Mouse (Mus musculus) heart, adult 2 months (tissue): ENCODE data around the gene Cbx2. TPM values are rescaled to one million over a fixed set of nuclear protein-coding genes. Genes with fewer than 3 reads are reported as not detected.

ENCODE experiments used
- DNase-seq, 2 experiments: peaks; one replicate each; pipeline ENCODE4 v3.0.0; 2021
- H3K27ac ChIP-seq: fragments of 200-600 bp; 2 replicates; pipeline ENCODE4 v1.8.1; 2022
- H3K27me3 ChIP-seq: fragments of 200-500 bp; 2 replicates; pipeline ENCODE4 v1.6.1; 2012; ENCODE audit warnings: mild to moderate bottlenecking, low read length, inconsistent platforms, mixed read lengths; ENCODE audit not compliant: control insufficient read depth, insufficient read depth
- H3K36me3 ChIP-seq: fragments of 200-500 bp; 2 replicates; pipeline ENCODE4 v1.6.1; 2012; ENCODE audit warnings: low read length, inconsistent platforms; ENCODE audit not compliant: control insufficient read depth, insufficient read depth
- H3K4me1 ChIP-seq: fragments of 200-500 bp; 2 replicates; pipeline ENCODE4 v1.6.1; 2011; ENCODE audit warnings: low read length; ENCODE audit not compliant: control insufficient read depth, insufficient read depth
- H3K4me3 ChIP-seq: fragments of 200-600 bp; 2 replicates; pipeline ENCODE4 v1.8.1; 2022
- H3K79me2 ChIP-seq: fragments of 200-500 bp; replicated peaks from 2 replicates; pipeline ENCODE4 v1.6.1; 2012; ENCODE audit warnings: mild to moderate bottlenecking, inconsistent platforms, low read length, moderate library complexity, mixed read lengths; ENCODE audit not compliant: control insufficient read depth, insufficient read depth
- H3K9ac ChIP-seq: fragments of 200-500 bp; 2 replicates; pipeline ENCODE4 v1.6.1; 2012; ENCODE audit warnings: low read depth, mild to moderate bottlenecking, control low read depth, inconsistent platforms, low read length, mixed read lengths
- CTCF ChIP-seq: fragments of 200-600 bp; IDR thresholded peaks from 2 replicates; pipeline ENCODE4 v1.8.1; 2022; ENCODE audit warnings: antibody characterized with exemption, mild to moderate bottlenecking, moderate library complexity
- EP300 ChIP-seq: fragments of 200-500 bp; IDR thresholded peaks from 2 replicates; pipeline ENCODE4 v1.6.1; 2011; ENCODE audit warnings: low read depth, low read length, control low read depth; ENCODE audit not compliant: insufficient read depth
- POLR2A ChIP-seq: fragments of 200-500 bp; IDR thresholded peaks from 2 replicates; pipeline ENCODE4 v1.6.1; 2011; ENCODE audit warnings: mild to moderate bottlenecking, low read depth, low read length, control low read depth; ENCODE audit not compliant: insufficient read depth
- WGBS: fragments of 180-500 bp; shearing (Covaris S2); methylation state at CpG from one replicate; pipeline ENCODE4 v1.1.7; 2018; 5-methylcytosine and 5-hydroxymethylcytosine counted together
- intact Hi-C: fragments of 180-260 bp; cut with DNase I; formaldehyde crosslinking; loops from one replicate; pipeline ENCODE4 v1.15.1; 2025
- long read RNA-seq: library from polyadenylated mRNA; stranded (forward); transcript quantifications from one replicate; pipeline ENCODE4 v2.0.0, GENCODE M21; 2021
- polyA plus RNA-seq: library from polyadenylated mRNA; depleted of rRNA; stranded (reverse); fragments of >200 nt; gene quantifications from 2 replicates; pipeline ENCODE4 v1.2.3, GENCODE M21; 2012; rRNA removed
- total RNA-seq, 2 experiments: library from RNA; stranded (reverse); gene quantifications; 2 replicates each; pipeline ENCODE4 v1.2.3; 2021

Cbx2 gene
- 1 to 10 TPM; 1.7 to 2.3 TPM for total RNA-seq
- polyA plus RNA-seq, result 2.3 and 3.0 TPM in 2 replicates
- long read RNA-seq, partial matches to known transcripts, result 0 of 4 reads
- long read RNA-seq, other reads (novel, unspliced or antisense), result 0 of 4 reads

DNA sequence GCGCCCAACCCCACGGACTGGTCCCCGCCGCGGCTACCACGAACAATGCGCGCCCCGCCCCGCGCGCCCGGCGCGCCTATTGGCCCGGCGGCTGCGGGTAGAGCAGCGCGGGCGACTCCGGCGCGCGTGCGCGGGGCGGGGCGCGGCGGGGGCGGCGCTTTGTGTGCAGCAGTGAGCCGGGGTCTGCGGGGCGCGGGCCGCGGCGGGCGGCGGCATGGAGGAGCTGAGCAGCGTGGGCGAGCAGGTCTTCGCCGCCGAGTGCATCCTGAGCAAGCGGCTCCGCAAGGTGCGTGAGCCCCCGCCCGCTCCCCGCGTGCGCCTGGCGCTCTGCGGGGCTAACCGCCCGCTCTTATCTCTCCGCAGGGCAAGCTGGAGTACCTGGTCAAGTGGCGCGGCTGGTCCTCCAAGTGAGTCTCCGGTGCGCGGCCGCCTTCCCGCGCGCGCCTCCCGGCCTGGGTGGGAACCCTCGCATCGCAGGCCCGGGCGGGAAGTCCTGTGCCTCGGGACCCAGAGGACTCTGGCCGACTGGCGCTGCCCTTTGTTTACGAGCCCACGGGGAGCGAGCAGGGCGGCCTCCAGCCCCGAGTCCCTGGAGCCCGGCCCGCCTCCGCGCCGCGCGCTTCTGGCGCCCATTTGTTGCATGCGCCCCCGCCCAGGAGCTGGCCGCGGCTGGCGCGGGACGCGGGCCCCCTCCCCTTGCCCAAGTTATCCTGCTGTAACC, at the start of gene Cbx2:
Cbx2 (plus strand) TSS at position 68 of the 721 bp plus-strand sequence.
- Histone ChIP-seq H3K36me3 (no peaks in the 10 kb centered on the region), H3K4me1 (peaks cover 5% of the 10 kb centered on the region), H3K27ac (peak within 1 kb of the TSS; percentile 76), H3K27me3 (no peaks in the 10 kb centered on the region), H3K9ac (peak within 1 kb of the TSS; percentile 79), H3K79me2 (no peaks in the 10 kb centered on the region), H3K4me3 (peak within 1 kb of the TSS; percentile 97)
- intact Hi-C loops, result no loop called here
- TF ChIP-seq EP300 (no peak), CTCF (no peak; the same call in 1 of the 2 replicates), POLR2A (no peak)
- DNase-seq, result peak; percentile 94
- under 1% methylated on average over 97 of the region's 99 CpGs for WGBS

DNA sequence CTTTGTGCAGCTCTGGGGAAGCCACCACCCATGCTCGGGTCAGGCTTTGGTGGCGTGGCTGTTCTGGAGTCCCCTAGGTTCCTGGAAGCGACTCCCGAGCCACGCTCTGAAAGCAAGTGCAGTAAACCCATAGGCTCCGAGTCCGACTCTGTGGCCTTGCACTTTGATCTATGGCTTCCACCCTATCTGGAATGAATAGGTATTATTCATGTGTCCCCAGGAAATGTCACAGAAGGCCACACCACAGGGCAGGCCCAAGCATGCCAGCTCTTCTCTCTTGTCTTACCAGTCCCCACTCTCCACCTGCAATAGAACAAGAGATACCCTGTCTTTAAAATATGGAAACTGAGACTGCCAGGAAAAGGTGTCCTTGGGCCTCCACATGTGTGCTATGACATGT, 48.4 kb upstream of the Cbx2 start:
- Histone ChIP-seq H3K27ac (no peak overlapping the region), H3K4me1 (peaks cover 1% of the 10 kb centered on the region), H3K9ac (no peak overlapping the region), H3K79me2 (no peaks in the 10 kb centered on the region), H3K27me3 (peaks cover 6% of the 10 kb centered on the region), H3K36me3 (no peaks in the 10 kb centered on the region), H3K4me3 (no peak overlapping the region)
- DNase-seq, result no peak
- TF ChIP-seq CTCF, result no peak
- no peak for TF ChIP-seq EP300
- TF ChIP-seq POLR2A, result no peak
- intact Hi-C loops, result loop anchor here (10.0 kb wide), 1 partner anchor 330 kb away; no protein-coding TSS in a partner anchor
- 70% methylated on average over 7 of the region's 7 CpGs for WGBS

DNA sequence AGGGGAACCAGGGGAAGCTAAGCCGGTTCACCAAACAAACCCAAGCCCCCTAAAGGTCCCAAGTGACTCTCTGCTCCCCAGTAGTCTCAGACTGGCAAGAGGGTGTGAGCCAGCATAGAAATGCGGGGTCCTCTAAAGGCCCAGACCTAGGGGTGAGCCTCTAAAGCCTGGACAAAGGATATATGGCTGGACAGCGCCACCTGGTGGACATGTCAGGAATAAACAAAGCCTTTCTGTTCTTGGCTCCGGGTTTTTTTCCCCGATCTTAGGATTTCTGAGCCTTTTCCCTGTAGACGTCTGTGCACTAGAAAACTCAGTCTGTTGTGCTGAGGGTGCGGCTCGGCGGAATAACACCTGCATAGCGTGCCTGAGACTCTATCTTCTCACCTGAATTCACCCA, 47.3 kb upstream of the Cbx2 start:
- no peak overlapping the region for H3K9ac ChIP-seq
- H3K27me3 ChIP-seq, result peaks cover 6% of the 10 kb centered on the region
- H3K79me2 ChIP-seq, result no peaks in the 10 kb centered on the region
- WGBS, result 2% methylated on average over 10 of the region's 10 CpGs
- intact Hi-C loops, result loop anchor here (5.0 to 10.0 kb wide), 3 partner anchors 63 to 331 kb away; partner anchors contain the start of gene Rbfox3
- no peaks in the 10 kb centered on the region for H3K36me3 ChIP-seq
- DNase-seq, result peak; percentile 41 to 69
- peaks cover 1% of the 10 kb centered on the region for H3K4me1 ChIP-seq
- no peak overlapping the region for H3K4me3 ChIP-seq
- no peak for TF ChIP-seq POLR2A
- TF ChIP-seq CTCF, result peak; percentile 95
- TF ChIP-seq EP300, result no peak
- no peak overlapping the region for H3K27ac ChIP-seq

DNA sequence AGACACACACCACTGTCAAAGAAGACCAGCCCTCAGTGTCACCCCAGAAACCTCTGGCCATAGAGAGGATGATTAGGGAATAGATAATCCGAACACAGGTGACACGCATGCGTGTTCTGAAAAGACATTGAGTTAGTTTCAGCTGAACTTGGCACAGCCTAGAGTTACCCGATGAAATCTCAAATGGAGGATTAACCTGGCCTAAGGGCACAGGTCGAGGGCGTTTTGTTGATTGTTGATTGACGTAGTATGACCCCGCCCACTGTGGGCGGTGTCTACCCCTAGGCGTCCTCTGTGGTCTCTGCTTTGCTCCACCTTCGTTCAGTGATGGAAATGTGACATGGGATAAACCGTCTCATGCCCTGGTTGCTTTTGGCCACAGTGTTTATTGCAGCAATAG, 46.8 kb upstream of the Cbx2 start:
- WGBS, result 19% methylated on average over 12 of the region's 12 CpGs

DNA sequence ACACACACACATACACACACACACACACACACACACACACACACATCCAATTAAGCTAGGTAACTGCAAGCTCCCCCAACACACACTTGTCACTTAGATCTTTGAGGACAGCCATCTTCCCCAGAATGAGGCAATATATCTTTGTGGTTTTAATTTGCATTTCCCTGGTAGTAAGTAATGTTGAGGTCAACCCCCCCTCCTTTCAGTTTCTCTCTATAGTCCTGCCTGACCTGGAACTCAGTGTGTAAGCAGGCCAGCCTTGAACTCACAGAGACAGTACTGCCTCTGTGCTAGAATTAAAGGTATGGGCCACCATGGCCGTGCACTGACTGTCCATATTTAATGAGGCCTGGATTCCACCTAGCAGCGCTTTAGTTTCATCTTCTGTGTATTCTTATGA, 42.4 kb upstream of the Cbx2 start:
- intact Hi-C loops, result no loop called here

More for the DNA sequence above, 46.8 kb upstream of the Cbx2 start:
- TF ChIP-seq EP300, result no peak
- no peaks in the 10 kb centered on the region for H3K79me2 ChIP-seq
- H3K4me1 ChIP-seq, result peaks cover 1% of the 10 kb centered on the region
- DNase-seq, result no peak
- peaks cover 6% of the 10 kb centered on the region for H3K27me3 ChIP-seq
- intact Hi-C loops, result loop anchor here (5.0 to 10.0 kb wide), 3 partner anchors 64 to 331 kb away; partner anchors contain the start of gene Rbfox3
- no peak overlapping the region for H3K9ac ChIP-seq
- H3K27ac ChIP-seq, result no peak overlapping the region
- no peaks in the 10 kb centered on the region for H3K36me3 ChIP-seq
- no peak overlapping the region for H3K4me3 ChIP-seq

More for the DNA sequence above, 42.4 kb upstream of the Cbx2 start:
- H3K27me3 ChIP-seq, result peaks cover 4% of the 10 kb centered on the region
- peaks cover 1% of the 10 kb centered on the region for H3K4me1 ChIP-seq
- no peaks in the 10 kb centered on the region for H3K36me3 ChIP-seq
- H3K27ac ChIP-seq, result no peak overlapping the region
- DNase-seq, result no peak
- no peaks in the 10 kb centered on the region for H3K79me2 ChIP-seq
- no peak overlapping the region for H3K9ac ChIP-seq
- TF ChIP-seq CTCF (no peak), EP300 (no peak), POLR2A (no peak)
- WGBS, result 77% methylated on average over 2 of the region's 2 CpGs
- no peak overlapping the region for H3K4me3 ChIP-seq
